In the genomic region with DNA sequence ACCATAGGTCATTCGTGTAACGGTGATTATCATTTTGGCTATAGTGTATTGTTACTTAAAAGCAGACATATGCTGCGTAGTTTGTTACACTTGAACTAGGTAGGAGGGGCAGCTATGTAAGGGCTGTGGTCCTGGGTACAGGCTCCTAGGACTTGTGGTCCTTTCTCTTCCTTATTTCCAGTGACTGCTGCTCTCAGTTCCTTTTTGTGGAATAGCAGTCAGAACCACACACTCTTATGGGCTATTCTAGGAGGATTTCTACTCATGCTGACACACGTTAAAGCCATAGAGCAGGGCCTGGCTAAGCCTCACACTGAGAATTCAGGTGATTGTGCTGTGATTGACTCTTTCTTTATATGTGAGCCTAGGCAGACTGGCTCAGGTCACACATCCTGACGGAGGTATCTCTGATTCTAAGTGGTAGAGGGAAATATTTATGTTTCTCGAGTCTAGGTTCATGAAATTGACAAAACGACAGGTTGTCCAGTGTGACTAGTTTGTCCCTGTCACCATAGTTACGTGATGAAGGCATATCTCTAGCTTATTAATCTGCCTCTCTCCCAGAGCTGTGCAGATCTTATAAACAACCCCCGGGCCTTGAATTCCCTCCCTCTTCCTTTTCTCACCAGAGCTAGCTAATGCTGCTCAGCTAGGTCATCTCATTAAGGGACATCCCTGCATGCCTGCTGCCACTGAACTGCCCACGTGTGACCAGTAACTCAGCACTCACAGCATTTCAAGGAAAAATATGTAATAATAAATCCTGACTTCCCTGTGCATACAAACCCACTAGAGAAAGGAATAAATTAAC, we compare ENCODE assay signal across 11 mouse cellular contexts.
A peak's percentile ranks its signal among the peaks of the same experiment; 100 is the strongest.
DNase-seq lines count a peak whose midpoint lies in the region; ATAC-seq lines count a peak whose summit lies in the region.
"Had no signal": no experiment of that assay in that cellular context is flagged by ENCODE, and none has a peak within 500 bp of the region (broad histone marks: within the 10 kb centered on the region; RNA-seq: fewer than 3 reads in every experiment).

No protein-coding gene starts in this region.

- no peaks in the 10 kb centered on the region for H3K27me3 ChIP-seq in neural tube, embryonic 11.5 days (ENCODE audit: control insufficient read depth, insufficient read depth, low read length)
- H3K27me3 ChIP-seq: limb, embryonic 12.5 days had no signal

- no peak overlapping the region for H3K4me3 ChIP-seq in neural tube, embryonic 11.5 days (ENCODE audit: low read depth, low read length)
- H3K4me3 ChIP-seq: heart, adult 2 months; limb, embryonic 12.5 days had no signal

- WGBS in neural tube, embryonic 11.5 days, result 79% methylated on average over 10 of the region's 10 CpGs

- DNase-seq in cerebellum, adult 11-12 months, result peak; percentile 32
- DNase-seq in cerebellum, adult 9-10 months, result no peak
- no peak for DNase-seq in neural tube, embryonic 11.5 days (ENCODE audit: low spot score)
- no peak for DNase-seq in neural tube, embryonic 10.5 days (ENCODE audit: extremely low spot score, low spot score)
- no peak for DNase-seq in embryo, embryonic 11 days
- no peak for DNase-seq in adrenal gland, postnatal 36 days
- DNase-seq: heart, adult 2 months had no signal

- no peaks in the 10 kb centered on the region for H3K4me1 ChIP-seq in neural tube, embryonic 11.5 days (ENCODE audit: control insufficient read depth, insufficient read depth, low read length)
- H3K4me1 ChIP-seq: limb, embryonic 12.5 days had no signal

- peak; percentile 21; the same call in 1 of the 2 replicates for ATAC-seq in neural tube, embryonic 11.5 days (ENCODE audit: insufficient read depth, low FRiP score, low TSS enrichment)
- ATAC-seq in megakaryocyte, adult 5-6 weeks (ENCODE audit: poor library complexity, severe bottlenecking), result peak; percentile 77
- ATAC-seq in erythroid progenitor cell, adult 5-6 weeks (replicated peaks; ENCODE audit: low FRiP score, poor library complexity, severe bottlenecking), result no peak

- no peak overlapping the region for H3K9ac ChIP-seq in neural tube, embryonic 11.5 days (ENCODE audit: low read length)
- H3K9ac ChIP-seq: limb, embryonic 12.5 days had no signal

- H3K27ac ChIP-seq in neural tube, embryonic 11.5 days (ENCODE audit: low read depth, low read length), result no peak overlapping the region
- H3K27ac ChIP-seq: heart, adult 2 months; limb, embryonic 12.5 days had no signal

- H3K36me3 ChIP-seq in neural tube, embryonic 11.5 days (ENCODE audit: control insufficient read depth, insufficient read depth, low read length), result no peaks in the 10 kb centered on the region
- H3K36me3 ChIP-seq: G1E had no signal

- no peak overlapping the region for H3K4me2 ChIP-seq in neural tube, embryonic 11.5 days (ENCODE audit: low read depth)
- H3K4me2 ChIP-seq: limb, embryonic 12.5 days had no signal

- no peaks in the 10 kb centered on the region for H3K9me3 ChIP-seq in neural tube, embryonic 11.5 days (ENCODE audit: control insufficient read depth, low read length)
- H3K9me3 ChIP-seq: G1E; limb, embryonic 12.5 days had no signal
